Mouse (Mus musculus): ENCODE measurements around the gene Sirpa. TPM values are rescaled to one million over a fixed set of nuclear protein-coding genes. Genes with fewer than 3 reads are reported as not detected.
A peak's percentile ranks its signal among the peaks of the same experiment; 100 is the strongest.

Gene Sirpa
- polyA plus RNA-seq, 1 experiment from 2014 or later: 20.7 TPM

DNA sequence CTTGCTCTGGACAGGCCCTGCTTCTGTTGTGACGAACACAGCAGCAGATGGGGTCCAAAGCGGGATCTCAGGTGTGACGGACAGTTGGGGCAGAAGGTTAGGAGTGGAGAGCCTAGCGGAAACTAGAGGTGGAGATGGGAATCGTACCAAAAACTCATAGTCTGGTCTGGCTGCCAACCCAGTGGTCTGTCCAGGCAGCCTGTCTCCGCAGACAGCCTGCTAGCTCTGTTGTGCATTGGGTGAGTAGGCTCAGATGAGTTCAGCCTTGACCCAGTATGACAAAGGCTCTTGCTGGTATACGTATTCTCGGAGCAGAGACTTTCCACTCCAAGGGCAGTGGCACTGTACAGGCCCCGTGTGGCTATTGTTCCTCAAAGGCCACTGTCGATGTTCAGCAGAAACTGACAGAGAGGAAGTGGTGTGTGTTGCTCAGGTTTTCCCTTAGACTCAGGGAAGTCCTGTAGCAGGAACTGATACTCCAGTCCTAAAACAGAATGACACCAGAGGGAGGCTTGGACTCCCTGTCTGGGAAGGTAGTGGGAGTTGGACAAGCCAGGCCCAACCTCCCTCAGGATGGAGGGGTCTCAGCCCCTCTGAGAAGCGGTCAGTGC is 6.6 kb upstream of the Sirpa start:
- H3K9ac ChIP-seq: no peak overlapping the region
- WGBS (ENCODE audit: insufficient replicate concordance): 52% methylated on average over 11 of the region's 11 CpGs
- H3K27me3 ChIP-seq (replicated peaks): no peaks in the 10 kb centered on the region
- no peaks in the 10 kb centered on the region for H3K4me1 ChIP-seq
- no peak overlapping the region for H3K4me2 ChIP-seq
- H3K9me3 ChIP-seq (replicated peaks): no peaks in the 10 kb centered on the region
- no peak overlapping the region for H3K4me3 ChIP-seq
- ATAC-seq: no peak
- H3K36me3 ChIP-seq: no peaks in the 10 kb centered on the region
- no peak overlapping the region for H3K27ac ChIP-seq

- H3K9ac ChIP-seq: no peak overlapping the region
- H3K4me2 ChIP-seq: no peak overlapping the region
- WGBS (ENCODE audit: insufficient replicate concordance): 48% methylated on average over 3 of the region's 3 CpGs
- no peak overlapping the region for H3K27ac ChIP-seq
- no peak for ATAC-seq
- peaks cover 9% of the 10 kb centered on the region for H3K4me1 ChIP-seq
- no peaks in the 10 kb centered on the region for H3K36me3 ChIP-seq
- no peaks in the 10 kb centered on the region for H3K9me3 ChIP-seq (replicated peaks)
- no peak overlapping the region for H3K4me3 ChIP-seq
- peaks cover 12% of the 10 kb centered on the region for H3K27me3 ChIP-seq (replicated peaks)
Measured at GRCm38 (mm10) chr2:129587241-129587640, 5.4 kb upstream of the Sirpa start.

GRCm38 (mm10) chr2:129587825-129588251 is 4.8 kb upstream of the Sirpa start:
- Histone ChIP-seq H3K27me3 (replicated peaks) (peaks cover 18% of the 10 kb centered on the region), H3K9ac (no peak overlapping the region), H3K4me1 (peaks cover 12% of the 10 kb centered on the region), H3K36me3 (no peaks in the 10 kb centered on the region), H3K9me3 (replicated peaks) (no peaks in the 10 kb centered on the region), H3K4me3 (no peak overlapping the region), H3K4me2 (no peak overlapping the region), H3K27ac (no peak overlapping the region)
- ATAC-seq: no peak
- 45% methylated on average over 7 of the region's 7 CpGs for WGBS (ENCODE audit: insufficient replicate concordance)

- no peak overlapping the region for H3K9ac ChIP-seq
- H3K36me3 ChIP-seq: no peaks in the 10 kb centered on the region
- peaks cover 21% of the 10 kb centered on the region for H3K4me1 ChIP-seq
- 64% methylated on average over 4 of the region's 4 CpGs for WGBS (ENCODE audit: insufficient replicate concordance)
- peaks cover 40% of the 10 kb centered on the region for H3K27me3 ChIP-seq (replicated peaks)
- no peak overlapping the region for H3K4me3 ChIP-seq
- ATAC-seq: no peak
- no peaks in the 10 kb centered on the region for H3K9me3 ChIP-seq (replicated peaks)
- peak overlapping the region; percentile 85 for H3K27ac ChIP-seq
- H3K4me2 ChIP-seq: peak overlapping the region; percentile 74
Measured at GRCm38 (mm10) chr2:129591897-129592296, 738 bp upstream of the Sirpa start.

GRCm38 (mm10) chr2:129593141-129593875 is 673 bp downstream of the Sirpa start:
- no peaks in the 10 kb centered on the region for H3K36me3 ChIP-seq
- H3K4me2 ChIP-seq: peak overlapping the region; percentile 74
- peak overlapping the region; percentile 64 for H3K9ac ChIP-seq
- WGBS (ENCODE audit: insufficient replicate concordance): 1% methylated on average over 30 of the region's 77 CpGs
- peak; percentile 42; the same call in 1 of the 2 replicates for ATAC-seq
- peaks cover 40% of the 10 kb centered on the region for H3K27me3 ChIP-seq (replicated peaks)
- peak overlapping the region; percentile 85 for H3K27ac ChIP-seq
- peaks cover 21% of the 10 kb centered on the region for H3K4me1 ChIP-seq
- no peaks in the 10 kb centered on the region for H3K9me3 ChIP-seq (replicated peaks)
- peak overlapping the region; percentile 63 for H3K4me3 ChIP-seq

- Histone ChIP-seq H3K4me1 (peaks cover 21% of the 10 kb centered on the region), H3K27ac (peak overlapping the region; percentile 51; the same call in 1 of the 2 replicates), H3K27me3 (replicated peaks) (peaks cover 40% of the 10 kb centered on the region), H3K4me3 (peak overlapping the region; percentile 63), H3K9me3 (replicated peaks) (no peaks in the 10 kb centered on the region), H3K9ac (peak overlapping the region; percentile 64), H3K36me3 (no peaks in the 10 kb centered on the region), H3K4me2 (peak overlapping the region; percentile 74)
- no peak for ATAC-seq
- WGBS (ENCODE audit: insufficient replicate concordance): 9% methylated on average over 13 of the region's 13 CpGs
Measured at GRCm38 (mm10) chr2:129593876-129594421, 1.3 kb downstream of the Sirpa start.

GRCm38 (mm10) chr2:129594569-129594968 is 1.9 kb downstream of the Sirpa start:
- peaks cover 25% of the 10 kb centered on the region for H3K4me1 ChIP-seq
- H3K9me3 ChIP-seq (replicated peaks): no peaks in the 10 kb centered on the region
- no peak overlapping the region for H3K9ac ChIP-seq
- H3K27me3 ChIP-seq (replicated peaks): peaks cover 40% of the 10 kb centered on the region
- no peaks in the 10 kb centered on the region for H3K36me3 ChIP-seq
- ATAC-seq: no peak
- WGBS (ENCODE audit: insufficient replicate concordance): 64% methylated on average over 4 of the region's 4 CpGs
- H3K4me3 ChIP-seq: peak overlapping the region; percentile 63
- H3K4me2 ChIP-seq: peak overlapping the region; percentile 74
- 0 out of 2 replicates have a peak overlapping the region, but pooled peaks have one; percentile 51 for H3K27ac ChIP-seq

GRCm38 (mm10) chr2:129595206-129595605 is 2.6 kb downstream of the Sirpa start:
- Histone ChIP-seq H3K27ac (no peak overlapping the region), H3K9ac (no peak overlapping the region), H3K4me2 (peak overlapping the region; percentile 74), H3K36me3 (no peaks in the 10 kb centered on the region), H3K4me3 (no peak overlapping the region; the same call in none of the 2 replicates), H3K9me3 (replicated peaks) (no peaks in the 10 kb centered on the region), H3K27me3 (replicated peaks) (peaks cover 40% of the 10 kb centered on the region), H3K4me1 (peaks cover 25% of the 10 kb centered on the region)
- ATAC-seq: no peak
- WGBS (ENCODE audit: insufficient replicate concordance): 66% methylated on average over 4 of the region's 4 CpGs

GRCm38 (mm10) chr2:129595661-129596209 is 3.1 kb downstream of the Sirpa start:
- Histone ChIP-seq H3K4me2 (no peak overlapping the region), H3K4me3 (no peak overlapping the region), H3K27ac (0 out of 2 replicates have a peak overlapping the region, but pooled peaks have one; percentile 17), H3K36me3 (no peaks in the 10 kb centered on the region), H3K9me3 (replicated peaks) (no peaks in the 10 kb centered on the region), H3K4me1 (peaks cover 25% of the 10 kb centered on the region), H3K27me3 (replicated peaks) (peaks cover 40% of the 10 kb centered on the region), H3K9ac (no peak overlapping the region)
- no peak for ATAC-seq
- 20% methylated on average over 7 of the region's 7 CpGs for WGBS (ENCODE audit: insufficient replicate concordance)

DNA sequence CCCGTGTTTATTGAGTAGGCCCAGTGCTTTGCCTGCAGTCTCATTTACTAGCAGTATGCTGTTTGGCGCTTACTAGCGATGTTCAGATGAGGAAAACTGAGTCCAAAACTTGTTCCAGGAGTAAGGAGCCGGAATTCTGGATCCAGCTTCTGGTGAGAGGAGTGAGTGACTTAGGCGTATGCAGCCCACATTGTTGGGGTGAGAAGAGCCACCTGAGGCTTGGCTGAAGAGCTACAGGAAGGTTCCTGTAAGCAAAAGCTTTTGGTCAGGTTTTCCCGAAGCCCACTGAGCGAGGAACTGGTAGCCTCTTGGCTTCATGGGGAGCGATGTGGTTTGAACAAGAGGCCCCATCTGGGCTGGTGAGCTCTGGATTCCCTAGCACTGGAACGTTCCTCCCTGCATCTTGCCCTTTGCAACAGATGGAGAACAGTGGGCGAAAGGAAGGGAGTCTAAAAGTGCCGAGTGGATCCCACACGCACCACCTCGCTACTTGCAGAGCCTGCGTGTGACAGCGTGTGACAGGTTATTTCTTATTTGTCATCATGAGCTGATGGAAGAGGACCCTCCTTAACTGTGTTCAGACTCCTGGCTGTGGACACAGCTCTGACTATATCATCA is 4.0 kb downstream of the Sirpa start:
- H3K4me3 ChIP-seq: no peak overlapping the region
- no peak overlapping the region for H3K4me2 ChIP-seq
- H3K27ac ChIP-seq: no peak overlapping the region
- no peak overlapping the region for H3K9ac ChIP-seq
- WGBS (ENCODE audit: insufficient replicate concordance): 76% methylated on average over 15 of the region's 15 CpGs
- peaks cover 33% of the 10 kb centered on the region for H3K27me3 ChIP-seq (replicated peaks)
- H3K36me3 ChIP-seq: no peaks in the 10 kb centered on the region
- no peak for ATAC-seq
- H3K4me1 ChIP-seq: peaks cover 29% of the 10 kb centered on the region
- H3K9me3 ChIP-seq (replicated peaks): no peaks in the 10 kb centered on the region

DNA sequence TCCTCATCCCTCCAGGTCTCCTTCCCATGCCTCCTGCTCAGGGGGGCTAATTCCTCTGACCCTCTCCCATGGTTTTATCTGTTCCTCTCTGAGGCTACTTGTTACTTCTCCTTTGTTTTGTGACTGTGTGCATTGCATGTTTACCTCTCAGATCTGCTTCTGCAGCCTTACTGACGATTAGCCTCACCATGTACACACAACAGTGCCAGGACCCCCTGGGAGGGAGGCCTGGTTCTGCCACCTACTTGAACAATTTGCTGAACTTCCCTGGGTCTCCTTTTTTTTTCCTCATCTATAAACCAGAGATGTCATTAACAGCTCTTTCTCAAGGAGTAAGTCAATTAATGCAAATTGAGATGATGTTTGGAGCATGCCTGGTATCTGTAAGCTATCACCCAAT is 4.9 kb downstream of the Sirpa start:
- no peak overlapping the region for H3K9ac ChIP-seq
- no peak for ATAC-seq
- no peak overlapping the region for H3K4me3 ChIP-seq
- H3K27ac ChIP-seq: no peak overlapping the region
- no peak overlapping the region for H3K4me2 ChIP-seq
- H3K36me3 ChIP-seq: no peaks in the 10 kb centered on the region
- peaks cover 24% of the 10 kb centered on the region for H3K27me3 ChIP-seq (replicated peaks)
- H3K9me3 ChIP-seq (replicated peaks): no peaks in the 10 kb centered on the region
- 28% methylated on average over 1 of the region's 1 CpGs for WGBS (ENCODE audit: insufficient replicate concordance)
- peaks cover 21% of the 10 kb centered on the region for H3K4me1 ChIP-seq
